Mouse (Mus musculus) CD4-positive, CD25-positive, alpha-beta regulatory T cell, adult 4 months (primary cell): ENCODE results near the gene Ifi214. TPM values are rescaled to one million over a fixed set of nuclear protein-coding genes. Genes with fewer than 3 reads are reported as not detected.
"Not testable (repeated sequence)": the region's sequence is repeated elsewhere in the genome, so short reads cannot be mapped to it uniquely, and the experiment has no call there.

Experiments
- ATAC-seq: one replicate; pipeline ENCODE4 v1.8.0; 2017
- polyA plus RNA-seq, 2 experiments: library from polyadenylated mRNA; unstranded; fragments of 100-300 nt; shearing (Covaris generic); gene quantifications; one replicate each; pipeline ENCODE4 v1.2.1; 2017

Ifi214 gene
- polyA plus RNA-seq: 10 to 100 TPM; 35.1 to 36.6 TPM

- ATAC-seq: peak; percentile 66
These were observed at the start of gene Ifi214 for GRCm38 (mm10) chr1:173535791-173536190. Gene Ifi214, minus strand, starts transcription at chr1:173535957.

- ATAC-seq: no peak
These were observed 44.3 kb upstream of the Ifi214 start for GRCm38 (mm10) chr1:173579921-173580585.

- ATAC-seq: no peak
These were observed 43.3 kb upstream of the Ifi214 start for GRCm38 (mm10) chr1:173579079-173579478.

GRCm38 (mm10) chr1:173550491-173551050 is 14.8 kb upstream of the Ifi214 start:
- ATAC-seq: not testable (repeated sequence)

GRCm38 (mm10) chr1:173548798-173549197 is 13.0 kb upstream of the Ifi214 start:
- peak; percentile 71 for ATAC-seq

- no peak for ATAC-seq
These were observed 14.3 kb downstream of the Ifi214 start for GRCm38 (mm10) chr1:173521452-173521851.

- ATAC-seq: peak; percentile 69
These were observed 25.2 kb downstream of the Ifi214 start for GRCm38 (mm10) chr1:173510595-173510994.

GRCm38 (mm10) chr1:173491483-173491882 is 44.3 kb downstream of the Ifi214 start:
- peak; percentile 21 for ATAC-seq

- peak; percentile 90 for ATAC-seq
These were observed 44.8 kb downstream of the Ifi214 start, which contains the start of gene Ifi206 for GRCm38 (mm10) chr1:173490812-173491480. Gene Ifi206, minus strand, starts transcription at chr1:173491041.

GRCm38 (mm10) chr1:173481182-173481574 is 54.6 kb downstream of the Ifi214 start:
- not testable (repeated sequence) for ATAC-seq

- not testable (repeated sequence) for ATAC-seq
These were observed 55.2 kb downstream of the Ifi214 start for GRCm38 (mm10) chr1:173480399-173481181.

Other genes starting within 250 kb of the Ifi214 start
- not detected for gene Ackr1, start 202.2 kb downstream of the Ifi214 start, polyA plus RNA-seq
- 10 to 100 TPM; 44.7 to 78.2 TPM for gene Aim2, start 185.1 kb downstream of the Ifi214 start, polyA plus RNA-seq
- gene Cadm3, start 168.3 kb downstream of the Ifi214 start, polyA plus RNA-seq: not detected
- gene Ifi206, start 44.9 kb downstream of the Ifi214 start, polyA plus RNA-seq: 100 to 1,000 TPM in 1 of 2 experiments, 10 to 100 TPM in 1; 79.8 to 100 TPM
- 100 to 1,000 TPM in 1 of 2 experiments, 10 to 100 TPM in 1; 96.5 to 102 TPM for gene Ifi213, start 63.3 kb upstream of the Ifi214 start, polyA plus RNA-seq
- 100 to 1,000 TPM; 194 to 235 TPM for gene Ifi209, start 95.0 kb upstream of the Ifi214 start, polyA plus RNA-seq
- gene Ifi208, start 137.7 kb upstream of the Ifi214 start, polyA plus RNA-seq: 10 to 100 TPM; 74.3 to 81.2 TPM
- under 1 TPM; 0.09 to 0.16 TPM for gene Ifi207, start 205.8 kb upstream of the Ifi214 start, polyA plus RNA-seq
- 1 to 10 TPM in 1 of 2 experiments, not detected in 1; 1.1 TPM for gene Ifi204, start 231.0 kb upstream of the Ifi214 start, polyA plus RNA-seq